Mouse (Mus musculus) embryonic fibroblast, embryonic 13.5 days (primary cell): Measurements from ENCODE around the gene Susd1. TPM values are rescaled to one million over a fixed set of nuclear protein-coding genes. Genes with fewer than 3 reads are reported as not detected.

Source experiments
- H3K27ac ChIP-seq: 2 replicates; pipeline ENCODE4 v1.5.1; 2012; ENCODE audit warnings: low read length, control low read depth, inconsistent platforms; ENCODE audit not compliant: insufficient read depth
- H3K4me1 ChIP-seq: 2 replicates; pipeline ENCODE4 v1.6.1; 2011; ENCODE audit warnings: low read length; ENCODE audit not compliant: control insufficient read depth, insufficient read depth
- H3K4me3 ChIP-seq: 2 replicates; pipeline ENCODE4 v1.5.1; 2011; ENCODE audit warnings: mild to moderate bottlenecking, control low read depth, low read length; ENCODE audit not compliant: insufficient read depth
- CTCF ChIP-seq: IDR thresholded peaks from 2 replicates; pipeline ENCODE4 v1.5.1; 2011; ENCODE audit warnings: mild to moderate bottlenecking, control low read depth, low read length, moderate library complexity, borderline replicate concordance; ENCODE audit not compliant: insufficient read depth
- POLR2A ChIP-seq: IDR thresholded peaks from 2 replicates; pipeline ENCODE4 v1.6.1; 2011; ENCODE audit warnings: low read depth, mild to moderate bottlenecking, control low read depth, low read length, moderate library complexity
- polyA plus RNA-seq: library from polyadenylated mRNA; stranded (reverse); fragments of >200 nt; gene quantifications from 2 replicates; pipeline ENCODE4 v1.2.4, GENCODE M21; 2011; ENCODE audit warnings: low read depth; ENCODE audit not compliant: missing spikeins, insufficient read length

Gene Susd1
- polyA plus RNA-seq, 1 experiment, result 2.1 TPM

GRCm38 (mm10) chr4:59318602-59319001, 119.8 kb downstream of the Susd1 start:
- no peak for TF ChIP-seq CTCF
- TF ChIP-seq POLR2A, result no peak
- Histone ChIP-seq H3K27ac (peak overlapping the region; percentile 82), H3K4me3 (no peak overlapping the region), H3K4me1 (peaks cover 42% of the 10 kb centered on the region)

GRCm38 (mm10) chr4:59315553-59316405, 122.7 kb downstream of the Susd1 start:
- Histone ChIP-seq H3K4me3 (no peak overlapping the region), H3K27ac (peak overlapping the region; percentile 93), H3K4me1 (peaks cover 27% of the 10 kb centered on the region)
- TF ChIP-seq CTCF, result no peak
- no peak; the same call in none of the 2 replicates for TF ChIP-seq POLR2A

- Histone ChIP-seq H3K27ac (peak overlapping the region; percentile 93), H3K4me3 (no peak overlapping the region), H3K4me1 (peaks cover 22% of the 10 kb centered on the region)
- TF ChIP-seq CTCF (no peak), POLR2A (no peak; the same call in 1 of the 2 replicates)
Observed at GRCm38 (mm10) chr4:59314939-59315552, 123.4 kb downstream of the Susd1 start.

- TF ChIP-seq CTCF, result no peak
- TF ChIP-seq POLR2A, result no peak
- Histone ChIP-seq H3K4me1 (peaks cover 11% of the 10 kb centered on the region), H3K27ac (no peak overlapping the region)
Observed at GRCm38 (mm10) chr4:59312945-59313344, 125.5 kb downstream of the Susd1 start.

GRCm38 (mm10) chr4:59310590-59310989, 127.8 kb downstream of the Susd1 start:
- Histone ChIP-seq H3K4me3 (no peak overlapping the region), H3K4me1 (peaks cover 6% of the 10 kb centered on the region; the same call in 1 of the 2 replicates), H3K27ac (no peak overlapping the region)
- TF ChIP-seq CTCF, result no peak
- TF ChIP-seq POLR2A, result no peak

More at GRCm38 (mm10) chr4:59312945-59313344, 125.5 kb downstream of the Susd1 start:
- no peak overlapping the region for H3K4me3 ChIP-seq

- no peak for TF ChIP-seq CTCF
- no peak for TF ChIP-seq POLR2A
- Histone ChIP-seq H3K27ac (no peak overlapping the region), H3K4me1 (no peaks in the 10 kb centered on the region), H3K4me3 (no peak overlapping the region)
Observed at GRCm38 (mm10) chr4:59307841-59308589, 130.4 kb downstream of the Susd1 start.

- TF ChIP-seq CTCF, result no peak
- TF ChIP-seq POLR2A, result no peak
- Histone ChIP-seq H3K4me3 (no peak overlapping the region), H3K27ac (no peak overlapping the region), H3K4me1 (peaks cover 4% of the 10 kb centered on the region; the same call in 1 of the 2 replicates)
Observed at GRCm38 (mm10) chr4:59302387-59302786, 136.0 kb downstream of the Susd1 start.

GRCm38 (mm10) chr4:59301025-59301815, 137.2 kb downstream of the Susd1 start:
- Histone ChIP-seq H3K4me3 (no peak overlapping the region), H3K4me1 (peaks cover 4% of the 10 kb centered on the region; the same call in 1 of the 2 replicates), H3K27ac (peak overlapping the region; percentile 59)
- TF ChIP-seq CTCF, result no peak
